Mouse (Mus musculus) thymus, postnatal 14 days (tissue): Measurements from ENCODE around the gene Gda.

Experiments used
- DNase-seq: peaks from one replicate; pipeline ENCODE4 v3.0.0; 2021

Gda gene

DNA sequence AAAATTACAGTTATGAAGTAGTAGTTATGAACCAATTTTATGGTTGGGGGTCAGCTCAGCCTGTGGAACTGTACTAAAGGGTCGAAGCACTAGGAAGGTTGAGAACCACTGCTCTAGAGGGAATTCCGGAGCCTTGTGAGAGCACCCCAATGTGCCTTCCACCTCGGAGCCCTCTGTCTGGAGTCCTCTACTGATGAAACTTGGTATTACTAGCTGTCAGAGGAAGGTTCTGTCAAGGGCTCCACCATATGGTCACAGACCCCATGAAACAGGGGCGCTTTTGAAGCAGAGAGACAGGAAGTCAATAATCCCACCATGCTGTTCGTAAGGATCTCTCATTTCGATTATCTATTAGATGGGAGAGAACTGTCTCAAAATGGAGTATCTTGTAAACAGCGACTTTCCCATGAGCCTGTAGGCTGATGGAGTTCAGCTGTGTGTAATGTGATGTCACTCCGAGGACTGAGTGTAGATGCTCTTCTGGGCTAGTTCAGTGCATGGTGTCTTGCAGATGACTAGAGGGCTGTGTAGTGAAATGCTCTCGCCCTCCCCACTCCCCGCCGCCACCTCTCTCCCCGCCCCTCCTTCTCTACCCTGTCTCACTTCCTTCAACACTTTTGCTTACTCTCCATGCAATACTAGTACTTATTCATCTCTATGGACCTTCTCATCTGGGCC, 100.7 kb downstream of the Gda start:
- DNase-seq: no peak

DNA sequence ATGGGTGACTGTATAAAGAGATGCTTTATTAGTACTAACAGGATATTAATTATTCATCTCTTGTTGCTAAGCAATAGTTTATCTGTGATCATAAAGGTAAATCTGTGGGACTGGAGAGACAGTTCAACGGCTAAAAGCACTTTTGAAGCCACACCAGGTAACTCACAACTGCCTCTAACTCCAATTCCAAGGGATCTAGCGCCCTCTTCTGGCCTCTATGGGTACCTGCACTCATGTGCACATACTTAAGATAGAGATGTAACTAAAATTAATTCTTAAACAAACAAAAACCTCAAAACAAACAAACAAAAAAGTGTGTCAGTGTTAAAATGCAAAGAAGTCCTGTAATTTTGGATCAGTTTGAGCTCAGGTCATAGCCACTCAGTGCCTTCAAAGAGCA, 101.9 kb downstream of the Gda start:
- no peak for DNase-seq

DNA sequence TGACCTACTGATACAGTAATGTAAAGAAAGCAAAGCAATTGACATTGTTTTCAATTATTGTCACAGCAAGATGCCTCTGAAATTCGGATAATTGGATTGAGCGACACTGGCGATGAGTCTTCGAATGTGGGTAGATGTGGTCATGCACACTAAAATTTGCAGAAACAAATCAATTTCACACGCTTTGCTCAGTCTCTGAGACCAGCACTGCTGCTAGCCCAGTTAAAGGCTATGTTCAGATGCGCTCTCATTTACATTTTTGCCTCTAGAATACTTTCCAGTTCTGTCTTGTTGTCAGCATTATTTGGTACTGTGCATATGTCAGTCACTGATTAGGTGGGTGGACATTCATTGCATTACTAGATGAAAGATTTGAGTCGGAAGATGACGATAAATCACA, 102.5 kb downstream of the Gda start:
- no peak for DNase-seq

DNA sequence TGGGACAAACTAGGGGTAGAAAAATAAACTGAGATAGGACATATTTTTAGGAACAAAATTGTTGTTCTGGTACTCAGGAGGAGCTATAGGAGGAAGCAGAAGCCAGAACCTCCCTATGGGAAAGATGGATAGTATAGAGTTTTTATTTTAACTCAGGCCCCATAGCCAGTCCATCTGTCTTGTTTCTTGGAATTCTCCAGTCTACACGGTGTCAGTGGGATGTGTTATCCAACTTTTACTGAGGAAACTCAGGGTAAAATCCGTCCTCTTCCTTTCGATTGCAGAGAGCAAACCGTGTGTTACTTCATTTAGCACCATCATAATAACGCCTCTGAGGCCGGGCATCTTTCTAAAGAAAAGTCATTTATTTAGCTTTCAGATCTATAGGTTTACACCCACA, 104.1 kb downstream of the Gda start:
- DNase-seq: no peak

DNA sequence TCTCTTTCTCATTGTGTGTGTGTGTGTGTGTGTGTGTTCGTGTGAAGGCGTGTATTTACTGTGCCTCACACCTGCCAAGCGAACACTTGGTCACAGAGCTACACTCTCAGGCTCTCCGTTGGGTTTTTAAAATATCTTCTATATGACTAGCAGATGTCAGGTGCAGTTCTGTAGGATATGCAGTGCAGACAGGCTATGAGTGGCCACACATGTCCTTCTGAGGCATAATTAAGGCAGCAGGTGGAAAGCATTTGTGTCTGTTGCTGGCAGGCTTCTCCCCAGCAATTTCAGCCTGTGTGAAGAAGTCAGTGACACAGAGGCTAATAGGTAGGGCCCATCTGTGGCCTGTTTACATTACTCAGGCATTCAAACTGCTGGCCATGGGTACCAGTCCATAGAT, 104.7 kb downstream of the Gda start:
- DNase-seq: no peak

DNA sequence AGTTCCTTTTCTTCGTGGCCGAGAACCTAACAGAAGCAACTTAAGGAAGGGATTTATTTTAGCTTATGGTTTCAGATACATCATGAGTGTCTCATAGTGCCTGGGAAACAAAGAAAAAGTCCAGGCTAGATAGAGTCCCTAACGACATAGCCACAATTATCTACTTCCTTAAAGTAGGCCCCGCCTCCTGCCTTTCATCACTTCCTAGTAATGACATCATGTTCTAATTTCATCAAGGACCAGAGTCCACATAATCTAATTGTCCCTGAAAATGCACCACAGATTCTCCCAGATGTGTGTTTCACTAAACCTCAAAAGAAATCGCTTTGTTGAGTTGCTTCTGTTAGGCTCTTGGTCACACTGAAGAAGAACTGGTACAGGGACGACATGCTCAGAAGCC, 115.5 kb downstream of the Gda start:
- no peak for DNase-seq

DNA sequence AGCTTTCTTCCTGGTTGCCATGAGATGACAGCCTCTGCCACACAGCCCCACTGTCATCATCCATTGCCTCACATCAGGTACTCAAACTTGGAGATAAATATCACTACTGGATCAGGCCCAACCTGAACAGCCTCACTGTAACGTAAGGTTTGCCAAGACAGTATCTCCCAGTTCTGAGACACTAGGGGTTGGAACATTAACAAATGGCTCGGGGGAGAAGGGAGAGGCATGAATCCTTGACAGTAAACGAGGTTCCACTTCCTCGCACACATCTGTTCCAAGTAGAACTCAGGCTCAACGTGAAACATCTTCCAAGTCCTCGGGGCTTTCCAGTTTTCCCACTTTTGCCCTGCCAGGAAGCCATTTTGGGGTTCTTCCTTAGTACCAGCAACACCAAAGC, 123.6 kb downstream of the Gda start:
- no peak for DNase-seq

DNA sequence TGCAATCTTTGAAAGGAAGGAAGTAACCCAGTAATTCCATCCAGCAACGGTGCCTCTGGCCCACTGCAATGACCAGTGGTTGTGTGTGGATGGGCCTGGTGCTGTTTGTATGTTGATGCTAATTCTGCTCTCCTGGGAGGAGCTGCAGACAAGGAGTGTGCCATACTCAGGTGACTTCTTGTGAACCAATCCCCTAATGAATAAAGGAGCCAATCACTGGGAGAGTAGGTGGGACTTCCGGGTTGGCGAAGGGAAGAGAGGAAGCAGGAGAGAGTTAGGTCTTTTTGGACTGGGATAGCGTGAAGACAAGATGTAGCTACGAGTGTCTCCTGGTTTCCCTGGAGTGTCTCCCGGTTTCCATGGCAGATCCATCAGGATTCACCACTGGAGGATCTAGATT, 126.6 kb downstream of the Gda start:
- DNase-seq: no peak
